Mouse (Mus musculus): Measurements from ENCODE around the gene Grsf1.

- TF ChIP-seq POLR2A (IDR thresholded peaks at IDR 0.05; ENCODE audit: borderline replicate concordance, insufficient read depth, low read length) = no peak
- no peak for TF ChIP-seq CTCF (IDR thresholded peaks at IDR 0.05; ENCODE audit: borderline replicate concordance, insufficient read depth, low read depth, low read length)
These were observed 31.1 kb downstream of the Grsf1 start for GRCm38 (mm10) chr5:88644901-88645300.

Data from cerebellum, adult 2 months (tissue).